Comparison of ENCODE assay signal across 25 mouse cellular contexts in genomic region chr14:111330570-111330969, GRCm38 (mm10).
DNase-seq lines count a peak whose midpoint lies in the region; TF ChIP-seq lines count a peak whose summit lies in the region.
"Had no signal": no experiment of that assay in that cellular context is flagged by ENCODE, and none has a peak within 500 bp of the region (broad histone marks: within the 10 kb centered on the region; RNA-seq: fewer than 3 reads in every experiment).

No protein-coding gene starts in this region.

- WGBS in thymus, adult 2 months: 90% methylated on average over 3 of the region's 3 CpGs

- no peak overlapping the region for H3K27ac ChIP-seq in thymus, adult 2 months (ENCODE audit: control insufficient read depth, insufficient read depth, low read length)
- H3K27ac ChIP-seq: forebrain, embryonic 13.5 days; heart, embryonic 13.5 days; hindbrain, embryonic 13.5 days; kidney, embryonic 15.5 days; limb, embryonic 13.5 days; liver, embryonic 12.5 days; midbrain, embryonic 10.5 days; neural tube, embryonic 13.5 days; stomach, postnatal 0 days had no signal

- no peak for TF ChIP-seq CTCF in thymus, adult 2 months (IDR thresholded peaks at IDR 0.05; ENCODE audit: borderline replicate concordance, control insufficient read depth, extremely low read depth, insufficient read depth, low read length, poor library complexity)

- TF ChIP-seq POLR2A in thymus, adult 2 months (IDR thresholded peaks at IDR 0.05; ENCODE audit: control insufficient read depth, extremely low read depth, insufficient read depth, low read length, poor library complexity): no peak

- no peaks in the 10 kb centered on the region for H3K27me3 ChIP-seq in thymus, adult 2 months (ENCODE audit: control insufficient read depth, insufficient read depth, low read length)
- H3K27me3 ChIP-seq: forebrain, embryonic 13.5 days; heart, embryonic 13.5 days; hindbrain, embryonic 13.5 days; kidney, embryonic 15.5 days; limb, embryonic 13.5 days; liver, embryonic 12.5 days; neural tube, embryonic 13.5 days had no signal

- peak; percentile 15 for DNase-seq in gastrocnemius, adult 18-20 months (ENCODE audit: low spot score)
- DNase-seq in gastrocnemius, postnatal 10 days: no peak
- peak; percentile 21 to 23 for DNase-seq in heart, adult 9 months (ENCODE audit: low spot score in 2 of 2)
- no peak for DNase-seq in heart, postnatal 4 days
- peak; percentile 3 to 9 for DNase-seq in right cerebral cortex, adult 2 months (ENCODE audit: low spot score in 2 of 2)
- no peak for DNase-seq in right cerebral cortex, postnatal 10 days (ENCODE audit: low spot score in 2 of 2)
- DNase-seq in thymus, adult 2 months: no peak
- DNase-seq: adrenal gland, adult 2 months; cerebellum, adult 18-20 months; heart, postnatal 14 days; kidney, adult 11 months; kidney, postnatal 36 days; lung, adult 18-20 months; lung, postnatal 10 days; retina, postnatal 1 day had no signal

- H3K4me1 ChIP-seq in thymus, adult 2 months (replicated peaks; ENCODE audit: control insufficient read depth, insufficient read depth, low read length): no peaks in the 10 kb centered on the region
- H3K4me1 ChIP-seq: forebrain, embryonic 13.5 days; heart, embryonic 13.5 days; hindbrain, embryonic 13.5 days; kidney, embryonic 15.5 days; limb, embryonic 13.5 days; liver, embryonic 12.5 days; midbrain, embryonic 10.5 days; neural tube, embryonic 13.5 days had no signal

- H3K4me3 ChIP-seq in thymus, adult 2 months (ENCODE audit: control insufficient read depth, insufficient read depth, low read length): no peak overlapping the region
- H3K4me3 ChIP-seq: forebrain, embryonic 13.5 days; heart, embryonic 13.5 days; hindbrain, embryonic 13.5 days; kidney, embryonic 15.5 days; limb, embryonic 13.5 days; liver, embryonic 12.5 days; midbrain, embryonic 10.5 days; myocyte; neural tube, embryonic 13.5 days had no signal

- no peaks in the 10 kb centered on the region for H3K36me3 ChIP-seq in thymus, adult 2 months (ENCODE audit: control insufficient read depth, insufficient read depth, low read length)
- H3K36me3 ChIP-seq: heart, embryonic 13.5 days; hindbrain, embryonic 13.5 days; kidney, embryonic 15.5 days; limb, embryonic 13.5 days; liver, embryonic 12.5 days; midbrain, embryonic 10.5 days; neural tube, embryonic 13.5 days had no signal

Comparison
In these comparisons a context has a peak if more than half of its experiments do, and no peak if none do; other contexts are left out.
1. DNase-seq: peak in gastrocnemius, adult 18-20 months (single experiment), heart, adult 9 months (2 of 2) and right cerebral cortex, adult 2 months (2 of 2); none in gastrocnemius, postnatal 10 days (single experiment), heart, postnatal 4 days (single experiment), right cerebral cortex, postnatal 10 days (0 of 2) and thymus, adult 2 months (single experiment).